Mouse (Mus musculus) cerebellum, adult 11-12 months (tissue): ENCODE results near the gene Rgs11.
"Not testable (repeated sequence)": the region's sequence is repeated elsewhere in the genome, so short reads cannot be mapped to it uniquely, and the experiment has no call there.

ENCODE experiments used
- DNase-seq: peaks from one replicate; pipeline ENCODE4 v3.0.0; 2022

The Rgs11 gene

DNA sequence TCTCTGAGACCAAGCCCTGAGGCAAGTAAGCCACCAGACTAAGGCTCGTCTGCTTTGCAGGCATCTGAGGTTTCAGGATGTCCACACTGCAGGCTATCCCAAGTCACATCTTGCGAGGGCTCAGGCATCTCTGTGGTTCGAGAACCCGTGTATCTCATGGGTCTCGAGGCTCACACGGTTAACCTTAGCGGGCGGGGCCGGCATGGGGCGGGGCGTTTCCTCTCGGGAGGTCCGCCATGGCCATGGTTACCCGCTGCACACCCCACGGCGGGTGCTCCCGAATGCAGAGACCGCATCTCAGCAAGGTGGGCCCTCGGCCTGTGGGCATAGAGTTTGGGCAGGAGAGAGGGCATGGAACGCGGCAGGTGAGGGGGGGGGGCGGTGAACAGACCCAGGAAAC, at the start of gene Rgs11:
Gene Rgs11 (plus strand): TSS at position 215 of the 400 bp plus-strand sequence.
- no peak for DNase-seq

DNA sequence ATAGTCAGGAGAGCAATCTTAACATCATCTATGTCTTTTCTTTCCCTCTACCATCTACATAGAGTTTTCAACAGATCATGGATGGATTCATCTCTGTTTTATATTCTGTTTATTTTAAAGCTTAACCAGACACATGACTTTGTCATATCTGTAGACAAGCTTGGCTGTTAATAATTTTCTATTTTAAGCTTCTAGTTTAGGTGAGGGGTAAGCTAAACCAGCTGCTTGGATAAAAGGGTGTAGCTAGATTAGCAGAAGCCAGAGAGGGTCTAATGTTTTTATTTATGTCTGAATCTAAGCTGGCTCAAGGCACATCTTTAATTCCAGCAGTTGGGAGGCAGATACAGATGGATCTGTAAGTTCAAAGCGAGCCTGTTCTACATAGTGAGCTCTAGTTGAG, 40.0 kb upstream of the Rgs11 start:
- no peak for DNase-seq

DNA sequence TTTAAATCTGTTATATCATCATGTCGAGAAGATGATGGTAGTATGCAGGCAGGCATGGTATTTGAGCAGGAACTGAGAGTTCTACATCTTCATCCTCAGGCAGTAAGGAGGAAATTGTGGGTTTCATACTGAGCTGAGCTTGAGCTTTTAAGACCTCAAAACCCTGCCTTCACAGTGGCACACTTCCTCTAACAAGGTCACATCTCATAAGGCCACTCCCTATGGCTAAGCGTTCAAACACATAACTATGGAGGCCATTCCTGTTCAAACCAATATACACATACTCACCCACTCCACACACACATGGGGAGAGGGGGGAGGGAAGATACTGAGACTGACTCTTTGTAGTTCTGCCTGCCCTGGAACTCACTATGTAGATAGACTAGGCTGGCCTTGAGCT, 34.7 kb upstream of the Rgs11 start:
- no peak for DNase-seq

DNA sequence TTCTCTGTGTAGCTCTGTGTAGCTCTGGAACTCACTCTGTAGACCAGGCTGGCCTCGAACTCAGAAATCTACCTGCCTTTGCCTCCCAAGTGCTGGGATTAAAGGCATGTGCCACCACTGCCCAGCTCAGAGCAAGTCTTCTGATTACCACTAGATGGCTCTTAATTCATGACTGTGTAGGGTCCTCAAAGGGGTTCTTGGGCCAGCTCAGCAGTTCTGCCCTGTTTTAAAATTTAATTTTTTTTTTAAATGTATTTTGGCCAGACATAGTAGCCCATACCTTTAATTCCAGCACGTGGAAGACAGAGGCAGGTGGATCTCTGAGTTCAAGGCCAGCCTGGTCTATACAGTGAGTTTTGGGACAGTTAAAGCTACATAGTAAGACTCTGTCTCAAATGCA, 27.5 kb upstream of the Rgs11 start:
- not testable (repeated sequence) for DNase-seq

DNA sequence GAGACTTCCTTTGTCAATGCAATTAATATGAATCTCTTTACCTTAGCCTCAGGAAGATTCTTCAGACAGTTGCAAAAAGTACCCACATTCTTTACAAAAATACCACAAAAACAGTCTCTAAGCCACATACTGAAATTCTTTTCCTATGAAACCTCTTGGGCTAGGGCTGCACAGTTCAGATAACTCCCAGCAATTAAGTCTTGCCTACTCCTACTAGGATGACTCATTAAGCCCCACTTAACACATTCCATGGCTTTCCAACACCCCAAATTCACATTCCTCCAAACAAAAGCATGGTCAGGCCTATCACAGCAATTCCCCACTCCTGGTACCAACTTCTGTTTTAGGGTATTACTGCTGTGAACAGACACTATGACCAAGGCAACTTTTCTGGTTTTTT, 24.1 kb upstream of the Rgs11 start:
- no peak for DNase-seq

DNA sequence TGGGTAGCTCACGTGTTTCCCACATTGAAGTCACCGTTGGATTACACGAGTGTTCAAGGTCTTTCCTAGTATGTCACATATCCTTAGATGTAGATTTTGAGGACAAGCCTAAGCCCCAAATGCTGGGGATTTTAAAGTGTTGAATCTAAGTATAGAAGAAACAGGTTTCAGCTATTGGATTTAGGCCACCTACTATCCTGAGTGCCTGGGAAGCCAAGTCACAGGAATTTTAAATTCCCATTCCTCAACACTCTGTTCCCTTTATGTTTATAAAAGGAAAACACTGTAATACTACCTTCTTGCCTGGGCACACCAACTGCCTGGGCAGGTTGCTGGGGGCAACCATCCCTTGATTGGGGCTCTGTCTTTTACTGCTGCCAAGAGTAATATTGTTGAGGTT, 21.6 kb upstream of the Rgs11 start:
- no peak for DNase-seq

DNA sequence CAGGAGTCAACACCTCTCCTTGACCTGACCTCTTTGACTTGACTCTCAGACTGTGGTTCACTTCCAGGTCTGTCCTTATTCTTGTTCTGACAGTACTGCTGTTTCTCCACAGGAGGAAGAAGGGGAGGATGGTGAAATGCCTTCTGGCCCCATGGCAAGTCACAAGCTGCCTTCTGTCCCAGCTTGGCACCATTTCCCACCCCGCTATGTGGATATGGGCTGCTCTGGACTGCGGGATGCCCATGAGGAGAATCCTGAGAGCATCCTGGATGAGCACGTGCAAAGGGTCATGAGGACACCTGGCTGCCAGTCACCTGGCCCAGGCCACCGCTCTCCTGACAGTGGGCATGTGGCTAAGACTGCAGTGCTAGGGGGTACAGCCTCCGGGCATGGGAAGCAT, 15.2 kb upstream of the Rgs11 start:
- peak; percentile 69 for DNase-seq

DNA sequence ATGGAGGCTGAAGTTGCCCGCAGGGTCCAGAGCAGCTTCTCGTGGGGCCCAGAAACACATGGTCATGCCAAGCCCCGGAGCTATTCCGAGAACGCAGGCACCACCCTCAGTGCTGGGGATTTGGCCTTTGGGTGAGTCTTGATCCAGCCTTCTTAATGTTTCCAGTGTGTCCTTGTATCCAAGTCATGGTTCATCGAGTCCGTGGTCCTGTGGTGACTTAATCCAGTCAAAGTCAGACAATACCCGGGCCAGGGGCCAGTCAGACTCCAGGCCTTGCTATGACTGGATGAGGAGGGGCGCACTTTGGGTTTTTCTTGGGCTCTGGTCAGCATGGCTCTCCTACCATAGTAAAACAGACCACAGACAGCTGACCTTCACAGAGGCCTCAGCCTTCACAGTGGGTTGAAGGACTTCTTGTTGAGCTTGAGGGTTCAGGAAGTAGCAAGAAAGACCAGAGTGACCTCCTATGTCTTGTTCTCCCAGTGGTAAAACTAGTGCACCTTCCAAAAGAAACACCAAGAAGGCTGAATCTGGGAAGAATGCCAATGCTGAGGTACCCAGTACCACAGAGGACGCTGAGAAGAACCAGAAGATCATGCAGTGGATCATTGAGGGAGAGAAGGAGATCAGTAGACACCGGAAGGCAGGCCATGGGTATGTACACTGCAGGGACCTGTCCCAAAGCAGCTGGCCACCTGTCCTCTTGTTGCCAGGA, 14.5 kb upstream of the Rgs11 start:
- DNase-seq: no peak

DNA sequence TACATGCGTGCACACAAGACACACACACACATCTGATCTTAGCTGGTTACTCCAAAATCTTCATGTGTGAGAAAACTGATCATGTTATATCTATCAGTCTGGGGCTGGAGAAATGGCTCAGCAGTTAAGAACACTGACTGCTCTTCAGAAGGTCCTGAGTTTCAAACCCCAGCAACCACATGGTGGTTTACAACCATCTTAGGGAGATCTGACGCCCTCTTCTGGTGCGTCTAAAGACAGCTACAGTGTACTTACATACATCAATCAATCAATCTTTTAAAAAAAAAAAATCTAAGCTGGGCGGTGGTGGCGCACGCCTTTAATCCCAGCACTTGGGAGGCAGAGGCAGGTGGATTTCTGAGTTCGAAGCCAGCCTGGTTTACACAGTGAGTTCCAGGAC, 11.3 kb upstream of the Rgs11 start:
- DNase-seq: not testable (repeated sequence)

DNA sequence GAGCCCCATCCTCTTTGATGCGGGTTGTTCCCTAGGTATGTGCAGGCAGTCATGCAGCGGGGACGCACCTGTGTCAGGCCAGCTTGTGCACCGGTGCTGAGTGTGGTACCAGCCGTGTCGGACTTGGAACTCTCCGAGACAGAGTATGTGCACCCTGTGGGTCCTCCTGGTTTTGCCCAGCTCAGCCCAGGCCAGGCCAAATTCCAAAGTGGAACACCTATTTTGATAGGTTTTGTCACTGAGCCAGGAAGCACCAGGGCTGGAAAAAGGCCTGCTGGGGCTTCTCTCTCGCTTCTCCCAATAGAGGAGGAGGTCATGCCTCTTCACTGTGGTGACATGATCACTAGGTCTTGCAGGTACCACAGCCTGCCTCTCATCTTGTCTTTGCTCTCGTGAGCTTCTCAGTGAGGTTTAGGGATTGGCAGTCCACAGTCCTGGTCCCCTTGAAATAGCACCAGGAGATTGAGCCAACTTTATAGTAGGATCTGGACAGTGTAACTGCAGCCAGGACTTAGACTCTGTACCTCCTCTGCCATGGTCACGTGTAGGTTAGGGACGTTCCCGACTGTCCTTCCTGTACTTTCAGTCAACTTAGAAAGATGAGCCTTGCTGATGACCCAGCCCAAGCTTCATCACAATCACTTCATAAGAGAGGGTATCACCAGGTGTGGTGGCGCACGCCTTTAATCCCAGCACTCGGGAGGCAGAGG, 10.1 kb upstream of the Rgs11 start:
- no peak for DNase-seq

DNA sequence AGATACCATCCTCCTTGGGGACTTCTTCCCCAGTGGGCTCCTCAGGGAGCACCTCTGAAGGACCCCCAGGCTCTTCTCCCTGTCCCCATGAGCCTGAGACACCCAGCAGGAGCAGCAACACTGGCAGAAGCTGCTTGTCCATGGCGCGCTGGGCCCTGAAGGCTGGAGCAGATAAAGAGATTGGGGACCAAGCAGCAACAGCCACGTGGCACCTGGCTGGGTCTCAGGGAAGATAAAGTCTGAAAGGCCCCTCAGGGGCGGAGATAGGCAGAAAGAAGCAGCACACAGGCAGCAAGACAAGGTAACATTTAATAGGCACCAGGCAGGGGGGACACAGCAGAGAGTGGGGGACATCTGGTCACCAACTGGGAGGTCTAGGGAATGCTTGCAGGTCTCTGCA, 3.9 kb upstream of the Rgs11 start, which contains the start of gene Pdia2:
Gene Pdia2 (minus strand): TSS at position 196 of the 400 bp plus-strand sequence.
- DNase-seq: no peak

DNA sequence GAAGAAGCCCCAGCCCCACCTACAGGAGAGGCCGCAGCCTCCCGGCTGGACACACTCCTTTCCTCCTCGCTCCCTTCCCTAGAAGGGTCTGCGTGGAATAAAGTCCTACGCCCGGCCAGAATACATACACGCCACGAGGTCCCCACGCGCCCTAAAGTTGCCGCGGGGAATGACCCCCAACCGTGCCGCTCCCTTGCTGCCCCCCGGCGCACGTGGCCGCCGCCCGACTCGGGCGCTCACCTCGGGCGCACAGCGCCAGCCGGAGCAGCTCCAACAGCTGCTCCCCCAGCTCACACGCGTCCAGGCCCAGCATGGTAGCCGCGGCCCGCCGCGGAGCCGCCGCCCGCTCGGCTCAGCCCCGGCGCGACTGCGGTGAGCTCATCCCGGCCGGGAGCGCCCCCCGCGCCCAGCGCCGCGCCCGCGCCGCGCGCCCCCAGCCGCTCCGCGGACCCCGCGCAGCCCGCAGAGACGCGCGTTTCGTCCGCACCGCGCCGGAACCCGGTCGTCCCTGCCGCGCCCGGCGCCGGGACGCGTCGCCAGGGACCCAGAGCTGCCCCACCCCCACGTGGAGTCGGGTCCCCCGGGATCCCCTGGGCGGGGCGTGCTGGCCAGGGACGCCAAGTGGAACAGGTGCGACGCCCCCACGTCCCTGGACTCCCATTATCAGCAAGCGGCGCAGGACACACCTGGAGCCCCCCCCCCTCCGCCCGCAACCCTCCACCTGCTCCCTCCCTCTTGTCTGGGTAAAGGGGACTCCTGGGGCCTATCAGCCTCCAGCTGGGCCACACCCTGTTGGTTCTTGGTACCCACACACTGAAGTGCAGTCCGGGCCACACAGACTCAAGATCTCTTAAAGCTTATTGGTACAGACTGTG, 1.7 kb upstream of the Rgs11 start:
- DNase-seq: no peak

DNA sequence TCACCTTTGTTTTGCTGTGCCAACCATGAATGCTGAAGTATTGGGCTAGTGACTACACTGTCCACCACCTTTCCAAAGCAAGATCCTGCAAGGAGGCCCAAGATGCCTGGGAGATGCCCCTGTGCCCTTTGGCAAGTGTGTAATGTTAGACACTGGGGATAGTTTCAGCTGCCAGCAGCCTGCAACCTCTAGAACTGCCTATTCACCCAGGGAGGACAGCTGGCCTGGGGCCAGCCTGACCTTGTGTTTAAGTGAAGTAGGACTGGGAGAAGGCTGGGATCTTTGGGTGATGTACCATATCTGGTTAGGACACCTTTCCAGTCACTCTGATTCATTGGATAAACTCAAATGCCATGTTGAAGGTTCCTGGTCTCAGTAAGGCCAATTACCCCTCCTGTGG, 753 bp upstream of the Rgs11 start:
- no peak for DNase-seq

DNA sequence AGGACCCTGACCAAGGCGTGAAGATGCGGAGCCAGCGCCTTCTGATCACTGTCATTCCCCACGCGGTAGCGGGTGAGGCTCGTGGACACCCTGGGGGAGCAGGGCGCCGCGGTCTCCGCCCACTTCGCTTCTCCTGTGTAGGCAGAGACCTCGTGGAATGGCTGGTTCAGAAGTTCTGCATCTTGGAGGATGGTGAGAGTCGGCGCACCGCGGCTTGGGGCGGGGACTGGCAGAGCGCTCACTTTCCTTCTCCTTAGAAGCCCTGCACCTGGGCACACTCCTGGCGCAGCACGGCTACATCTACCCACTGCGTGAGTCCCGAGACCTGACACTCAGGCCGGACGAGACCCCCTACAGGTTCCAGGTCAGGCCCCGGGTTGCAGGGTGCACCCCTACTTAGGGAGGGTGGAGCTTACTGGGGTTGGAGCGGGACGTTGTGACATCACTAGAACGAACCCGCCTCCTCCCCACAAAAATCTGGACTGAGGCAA, 615 bp downstream of the Rgs11 start:
- peak; percentile 33 for DNase-seq

DNA sequence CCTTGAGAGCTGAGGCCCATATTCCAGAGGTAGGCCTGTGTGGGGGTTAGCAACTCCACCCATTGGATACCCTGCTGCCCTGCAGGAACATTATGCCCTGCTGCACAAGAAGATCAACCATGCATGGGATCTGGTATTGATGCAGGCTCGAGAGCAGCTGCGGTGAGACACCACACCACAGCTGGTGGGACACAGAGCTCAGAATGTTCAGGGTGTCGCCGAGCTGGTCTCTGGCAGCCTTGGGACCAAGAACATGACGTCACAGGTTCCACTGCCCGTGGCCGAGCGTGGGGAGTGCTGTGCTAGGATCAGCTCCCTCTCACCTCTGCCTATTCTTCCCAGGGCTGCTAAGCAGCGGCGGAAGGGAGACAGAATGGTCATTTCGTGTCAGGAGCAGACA, 2.0 kb downstream of the Rgs11 start:
- DNase-seq: no peak

DNA sequence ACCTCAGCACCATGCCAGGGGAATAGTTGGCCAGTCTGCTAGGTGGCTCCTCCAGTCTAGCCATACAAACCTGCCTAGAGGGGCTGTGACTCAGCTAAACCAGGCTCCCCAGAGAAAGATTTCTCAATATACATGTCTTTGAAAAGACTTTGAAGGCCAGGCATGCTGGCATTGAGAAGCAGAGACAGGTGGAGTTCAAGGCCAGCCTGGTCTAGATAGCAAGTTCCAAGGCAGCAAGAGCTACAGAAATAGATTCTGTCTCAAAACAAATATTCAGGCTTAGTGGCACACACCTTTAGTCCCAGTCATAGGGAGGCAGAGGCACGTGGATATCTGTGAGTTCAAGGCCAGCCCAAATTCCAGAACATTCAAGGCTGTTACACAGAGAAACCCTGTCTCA, 3.6 kb downstream of the Rgs11 start:
- no peak for DNase-seq

DNA sequence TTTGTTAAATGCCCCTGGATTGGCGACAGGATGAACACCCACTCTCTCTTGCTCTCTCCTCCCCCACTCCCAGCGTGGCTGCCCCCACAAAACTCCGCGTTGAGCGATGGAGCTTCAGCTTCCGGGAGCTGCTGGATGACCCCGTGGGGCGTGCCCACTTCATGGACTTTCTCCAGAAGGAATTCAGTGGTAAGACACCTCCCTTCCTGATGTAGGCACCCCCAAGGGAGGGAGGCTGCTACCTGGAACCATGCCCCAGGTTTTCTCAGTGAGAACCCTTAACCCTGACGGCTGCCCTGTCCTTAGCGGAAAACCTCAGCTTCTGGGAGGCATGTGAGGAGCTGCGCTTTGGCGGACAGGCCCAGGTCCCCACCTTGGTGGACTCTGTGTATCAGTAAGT, 4.9 kb downstream of the Rgs11 start, which contains the start of gene Arhgdig:
Gene Arhgdig (minus strand): TSS at position 101 of the 400 bp plus-strand sequence.
- DNase-seq: no peak

DNA sequence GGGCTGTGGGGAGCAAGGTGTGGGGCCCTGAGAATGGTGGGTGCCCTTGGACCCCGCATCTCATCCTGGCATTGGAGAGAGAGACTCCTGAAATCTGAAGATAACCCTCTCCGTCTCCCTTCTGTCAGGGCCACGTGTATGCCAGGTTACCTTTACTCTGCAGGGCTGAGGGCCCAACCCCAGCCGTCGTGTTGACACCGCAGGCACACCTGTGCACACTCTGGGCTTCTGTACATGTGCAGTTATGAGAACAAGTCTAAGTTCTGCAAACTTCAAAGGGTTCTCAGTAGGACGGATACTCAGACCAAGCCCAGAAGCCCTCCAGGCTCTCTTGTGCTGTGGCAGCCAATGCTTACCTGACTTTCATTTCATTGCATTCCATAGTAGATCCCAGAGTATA, 9.5 kb downstream of the Rgs11 start:
- no peak for DNase-seq

DNA sequence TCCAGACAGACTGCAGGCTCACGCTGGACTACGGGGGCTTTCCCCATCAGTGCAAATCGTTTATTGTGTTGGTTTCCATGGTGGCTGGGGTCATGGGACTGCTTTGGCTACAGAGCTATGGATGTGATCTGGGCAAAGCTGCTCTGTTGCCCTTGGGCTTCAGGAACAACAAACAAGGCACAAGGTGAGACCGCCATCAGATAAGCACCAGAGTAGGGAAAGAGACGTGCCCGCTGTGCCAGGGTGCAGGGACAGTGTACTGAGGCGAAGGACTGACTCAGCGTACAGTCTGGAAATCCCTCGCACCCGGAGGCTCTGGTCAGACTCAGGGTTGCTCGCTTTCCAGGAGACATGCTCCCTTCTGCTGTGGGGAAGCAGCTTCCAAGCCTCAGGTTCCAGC, 9.9 kb downstream of the Rgs11 start:
- no peak for DNase-seq

DNA sequence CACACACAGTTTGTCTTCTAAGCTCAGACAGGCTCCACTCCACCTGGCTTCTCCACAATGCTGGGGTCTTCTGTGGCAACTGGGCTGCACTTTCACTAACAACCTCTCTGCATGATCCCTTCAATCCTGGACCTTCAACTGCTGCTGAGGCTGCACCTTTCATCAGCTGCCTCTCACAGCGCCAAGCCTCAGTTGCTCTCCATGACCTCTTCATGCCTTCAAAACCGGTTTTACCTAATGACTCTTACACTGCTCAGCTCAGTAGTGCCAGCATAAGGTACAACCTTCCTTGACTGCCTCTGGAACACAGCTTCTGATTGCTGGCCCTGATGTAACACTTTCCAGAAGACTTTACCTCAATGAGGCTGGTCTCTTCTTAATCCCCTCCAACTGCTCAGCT, 18.8 kb downstream of the Rgs11 start:
- no peak for DNase-seq

DNA sequence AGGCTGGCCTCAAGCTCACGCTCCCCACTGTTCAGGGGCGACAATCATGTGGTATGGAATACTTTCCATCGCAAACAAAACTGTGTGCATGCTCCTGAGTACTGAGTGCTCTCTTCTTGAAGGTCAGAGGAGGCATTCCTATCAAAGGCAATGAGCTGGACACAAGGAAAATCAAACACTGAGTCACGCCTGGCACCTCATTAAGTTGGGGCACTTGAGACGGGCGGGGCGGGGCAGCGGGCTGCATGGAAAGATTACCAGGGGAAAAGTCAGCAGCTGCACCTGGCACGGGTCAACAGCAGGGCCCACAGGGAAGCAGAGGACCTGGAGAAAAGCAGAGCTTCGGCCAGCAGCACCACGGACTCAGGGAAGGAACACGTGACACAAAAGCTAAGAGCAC, 22.4 kb downstream of the Rgs11 start:
- no peak for DNase-seq

DNA sequence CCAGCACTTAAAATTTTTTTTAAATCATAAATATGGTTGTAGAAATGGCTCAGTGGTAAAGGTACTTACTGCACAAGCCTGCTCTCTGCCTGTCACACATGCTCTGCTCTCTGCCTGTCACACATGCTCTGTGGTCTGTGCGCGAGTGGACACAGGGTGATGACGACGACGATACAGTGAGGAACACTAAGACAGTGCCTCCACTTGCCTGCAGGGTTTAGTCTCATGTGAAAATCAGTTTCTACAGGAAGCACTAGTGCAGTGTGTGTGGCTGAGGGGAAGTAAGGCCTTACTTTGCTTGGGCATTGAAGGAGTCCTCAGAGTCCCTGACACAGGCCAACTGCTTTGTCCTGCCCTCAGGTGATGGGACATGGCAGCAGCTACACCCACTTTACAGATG, 27.0 kb downstream of the Rgs11 start:
- DNase-seq: no peak

DNA sequence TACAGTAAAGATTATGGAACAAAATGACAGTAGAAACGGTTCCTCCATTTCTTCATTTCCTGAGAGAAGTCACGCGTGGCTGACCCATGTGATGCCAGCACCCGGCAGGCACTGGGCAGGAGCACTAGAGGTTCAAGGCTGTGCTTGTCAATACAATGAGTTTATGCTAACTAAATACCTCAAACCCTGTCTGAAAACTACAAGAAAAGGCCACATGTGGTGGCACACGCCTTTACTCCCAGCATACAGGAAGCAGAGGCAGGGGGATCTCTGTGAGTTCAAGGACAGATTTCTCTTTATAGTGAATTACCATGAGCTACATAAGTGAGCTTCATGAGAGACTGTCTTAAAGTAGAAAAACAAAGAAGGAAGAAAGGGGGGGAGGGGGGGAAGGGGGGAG, 28.4 kb downstream of the Rgs11 start:
- DNase-seq: no peak
